Comparison of ENCODE assay signal across 10 mouse cellular contexts in the genomic region with DNA sequence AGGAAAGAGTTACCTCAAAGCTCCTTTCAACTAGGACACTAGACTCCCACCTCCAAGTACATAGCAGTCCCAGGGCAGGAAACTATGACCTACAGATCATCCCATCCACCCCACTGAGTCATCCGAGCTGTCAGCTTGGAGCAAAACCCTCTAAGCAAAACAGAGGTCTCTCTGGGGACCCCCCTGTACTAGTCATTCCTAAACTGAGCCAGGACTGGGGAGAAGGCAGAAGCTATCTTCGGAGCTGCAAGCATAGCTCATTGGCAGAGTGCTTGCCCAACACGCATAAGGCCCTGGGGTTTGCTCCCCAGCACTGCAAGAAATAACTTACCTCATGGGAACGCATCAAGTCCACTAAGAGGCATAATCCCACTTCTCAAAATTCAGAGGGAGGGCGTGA. TPM values are rescaled to one million over a fixed set of nuclear protein-coding genes. Genes with fewer than 3 reads are reported as not detected.
A peak's percentile ranks its signal among the peaks of the same experiment; 100 is the strongest.
DNase-seq lines count a peak whose midpoint lies in the region; ATAC-seq and TF ChIP-seq lines count a peak whose summit lies in the region.
"Had no signal": no experiment of that assay in that cellular context is flagged by ENCODE, and none has a peak within 500 bp of the region (broad histone marks: within the 10 kb centered on the region; RNA-seq: fewer than 3 reads in every experiment).

No protein-coding gene starts in this region.

- TF ChIP-seq CTCF in Patski (IDR thresholded peaks at IDR 0.05) = no peak

- H3K27me3 ChIP-seq in heart, embryonic 10.5 days (ENCODE audit: insufficient read depth, poor library complexity, severe bottlenecking) = no peaks in the 10 kb centered on the region
- no peaks in the 10 kb centered on the region for H3K27me3 ChIP-seq in Patski
- H3K27me3 ChIP-seq in hindbrain, embryonic 12.5 days = no peaks in the 10 kb centered on the region

- peaks cover 52% of the 10 kb centered on the region for H3K36me3 ChIP-seq in heart, embryonic 10.5 days
- peaks cover 43% of the 10 kb centered on the region for H3K36me3 ChIP-seq in hindbrain, embryonic 12.5 days

- POLR2A ChIA-PET in Patski (lab: Charles Lee) = interaction anchor here (1.3 kb wide), 1 partner anchor 127 kb away, joined by 3 read pairs; a partner anchor contains a TSS

- in situ Hi-C loops in Patski (cut with MboI; ENCODE audit: low pct_unique_long_range_greater_than_20kb) = no loop called here

- ATAC-seq in Patski = no peak
- ATAC-seq in hindbrain, embryonic 12.5 days (ENCODE audit: low FRiP score) = no peak

- H3K9me3 ChIP-seq in heart, embryonic 10.5 days = no peaks in the 10 kb centered on the region
- H3K9me3 ChIP-seq in hindbrain, embryonic 12.5 days (replicated peaks) = no peaks in the 10 kb centered on the region
- H3K9me3 ChIP-seq: G1E had no signal

- H3K9ac ChIP-seq in hindbrain, embryonic 12.5 days = no peak overlapping the region

- H3K4me2 ChIP-seq in hindbrain, embryonic 12.5 days (replicated peaks) = peak overlapping the region; percentile 82; the same call in 1 of the 2 replicates

- CTCF ChIA-PET in Patski (lab: Charles Lee) = interaction anchor here (1.4 kb wide), 1 partner anchor 9 kb away, joined by 4 read pairs; no protein-coding TSS in a partner anchor

- H3K4me3 ChIP-seq in heart, embryonic 10.5 days = no peak overlapping the region
- H3K4me3 ChIP-seq in hindbrain, embryonic 12.5 days = no peak overlapping the region

- DNase-seq in heart, adult 9 months (ENCODE audit: low spot score in 2 of 2) = peak; percentile 47 to 51
- DNase-seq in heart, embryonic 10.5 days (ENCODE audit: low spot score) = no peak
- DNase-seq in 3T3-L1 (ENCODE audit: low read depth, low spot score) = peak; percentile 84
- DNase-seq in Patski (ENCODE audit: low read depth, low spot score) = peak; percentile 57
- DNase-seq in embryo, embryonic 11 days = no peak
- DNase-seq in spleen, postnatal 14 days (ENCODE audit: low spot score in 2 of 2) = no peak
- no peak for DNase-seq in B cell, adult 2 months
- DNase-seq: thymus, postnatal 4 days had no signal

- no peak overlapping the region for H3K27ac ChIP-seq in heart, embryonic 10.5 days
- H3K27ac ChIP-seq in hindbrain, embryonic 12.5 days = no peak overlapping the region

- peaks cover 38% of the 10 kb centered on the region for H3K4me1 ChIP-seq in heart, embryonic 10.5 days
- H3K4me1 ChIP-seq in hindbrain, embryonic 12.5 days = peaks cover 31% of the 10 kb centered on the region

- WGBS in heart, embryonic 10.5 days = 88% methylated on average over 5 of the region's 5 CpGs
- WGBS in hindbrain, embryonic 12.5 days = 88% methylated on average over 5 of the region's 5 CpGs

RNA-seq across cellular contexts. Expression of a gene that starts 3.4 kb away (rescaled TPM):
- polyA plus RNA-seq in heart, embryonic 10.5 days (2016; fragmentation: Nextera tagmentation; extraction: Ambion mirVana) = 127 and 139 TPM in 2 replicates
- 162 TPM for polyA plus RNA-seq in Patski (2021)
- 348 and 359 TPM in 2 replicates for polyA plus RNA-seq in hindbrain, embryonic 12.5 days (2016; fragmentation: Nextera tagmentation; extraction: Ambion mirVana)

RNA-seq across cellular contexts. Expression of a gene that starts 21.0 kb away (rescaled TPM):
- 0.59 and 0.75 TPM in 2 replicates for polyA plus RNA-seq in heart, embryonic 10.5 days (2016; fragmentation: Nextera tagmentation; extraction: Ambion mirVana)
- 2.2 TPM for polyA plus RNA-seq in Patski (2021)
- 2.7 and 3.2 TPM in 2 replicates for polyA plus RNA-seq in hindbrain, embryonic 12.5 days (2016; fragmentation: Nextera tagmentation; extraction: Ambion mirVana)

RNA-seq across cellular contexts. Expression of a gene that starts 50.3 kb away (rescaled TPM):
- 16.3 and 20.0 TPM in 2 replicates for polyA plus RNA-seq in heart, embryonic 10.5 days (2016; fragmentation: Nextera tagmentation; extraction: Ambion mirVana)
- polyA plus RNA-seq in Patski (2021) = 17.9 TPM
- 29.1 and 29.2 TPM in 2 replicates for polyA plus RNA-seq in hindbrain, embryonic 12.5 days (2016; fragmentation: Nextera tagmentation; extraction: Ambion mirVana)

RNA-seq across cellular contexts. Expression of a gene that starts 51.8 kb away (rescaled TPM):
- polyA plus RNA-seq in heart, embryonic 10.5 days (2016; fragmentation: Nextera tagmentation; extraction: Ambion mirVana) = 6.7 and 9.7 TPM in 2 replicates
- polyA plus RNA-seq in Patski (2021) = 10.9 TPM
- 13.7 and 14.8 TPM in 2 replicates for polyA plus RNA-seq in hindbrain, embryonic 12.5 days (2016; fragmentation: Nextera tagmentation; extraction: Ambion mirVana)

Comparison
In these comparisons a context has a peak if more than half of its experiments do, and no peak if none do; other contexts are left out.
1. DNase-seq: peak in heart, adult 9 months (2 of 2), 3T3-L1 (single experiment) and Patski (single experiment); none in heart, embryonic 10.5 days (single experiment), embryo, embryonic 11 days (single experiment), spleen, postnatal 14 days (0 of 2) and B cell, adult 2 months (0 of 2).